Mouse (Mus musculus) liver, postnatal 0 days (tissue): ENCODE data around the gene Csnk1g2.
A peak's percentile ranks its signal among the peaks of the same experiment; 100 is the strongest.

Experiments
- CTCF ChIP-seq: sonication (generic); IDR thresholded peaks from 2 replicates; pipeline ENCODE4 v1.5.1; 2016; ENCODE audit warnings: antibody characterized with exemption, low read depth
- EP300 ChIP-seq: IDR thresholded peaks from 2 replicates; pipeline ENCODE4 v1.6.1; 2016; ENCODE audit warnings: antibody characterized with exemption, low read depth, mild to moderate bottlenecking

DNA sequence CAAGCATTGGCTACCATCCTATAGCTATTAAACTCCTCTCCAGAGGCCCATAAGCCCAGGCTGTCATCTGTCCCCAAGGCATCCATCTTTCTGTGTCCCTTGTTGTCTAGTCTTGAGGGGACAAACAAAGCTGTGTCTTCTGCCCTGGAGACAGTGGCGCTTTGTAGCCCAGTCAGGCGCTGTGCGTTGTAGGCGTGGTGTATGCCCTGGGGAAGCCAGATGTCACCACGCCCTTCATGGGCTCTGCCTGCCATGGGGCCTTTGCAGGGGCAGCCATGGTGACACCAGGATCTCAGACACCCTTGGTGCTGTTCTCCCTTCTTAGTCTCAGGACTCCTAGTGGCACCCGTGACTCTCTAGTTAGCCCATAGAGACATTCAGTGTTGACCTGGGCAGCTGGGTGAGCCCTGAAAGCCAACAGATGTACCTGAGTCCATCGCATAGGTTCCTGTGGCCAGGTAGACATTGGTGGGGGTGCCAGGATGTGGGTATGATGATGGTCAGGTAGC lies 18.6 kb upstream of the Csnk1g2 start:
- TF ChIP-seq CTCF = 0 out of 2 replicates have a peak, but pooled peaks have one; percentile 11
- TF ChIP-seq EP300 = no peak
